Mouse (Mus musculus): ENCODE measurements around the gene Ssbp3. TPM values are rescaled to one million over a fixed set of nuclear protein-coding genes. Genes with fewer than 3 reads are reported as not detected.

Ssbp3 gene
- polyA plus RNA-seq, 1 experiment from 2014 or later = 31.5 TPM

- no peak overlapping the region for H3K4me3 ChIP-seq (ENCODE audit: low read depth, low read length)
- peaks cover 6% of the 10 kb centered on the region for H3K36me3 ChIP-seq (ENCODE audit: control insufficient read depth, insufficient read depth)
- H3K27ac ChIP-seq (ENCODE audit: low read length) = no peak overlapping the region
- no peak for ATAC-seq (ENCODE audit: low read depth)
- no peak overlapping the region for H3K4me2 ChIP-seq (ENCODE audit: low read depth, low read length)
- no peaks in the 10 kb centered on the region for H3K4me1 ChIP-seq (ENCODE audit: control insufficient read depth, low read depth, low read length)
- H3K9me3 ChIP-seq (replicated peaks; ENCODE audit: control insufficient read depth, low read length) = no peaks in the 10 kb centered on the region
- no peaks in the 10 kb centered on the region for H3K27me3 ChIP-seq (ENCODE audit: control insufficient read depth, insufficient read depth, low read depth, low read length)
- no peak overlapping the region for H3K9ac ChIP-seq (ENCODE audit: low read depth, low read length)
- WGBS (ENCODE audit: insufficient replicate concordance) = 49% methylated on average over 6 of the region's 6 CpGs
Measured at GRCm38 (mm10) chr4:107058781-107059180, 148.3 kb downstream of the Ssbp3 start.

GRCm38 (mm10) chr4:107061560-107061959 lies 151.1 kb downstream of the Ssbp3 start:
- H3K36me3 ChIP-seq (ENCODE audit: control insufficient read depth, insufficient read depth) = peaks cover 6% of the 10 kb centered on the region
- no peak overlapping the region for H3K9ac ChIP-seq (ENCODE audit: low read depth, low read length)
- H3K4me3 ChIP-seq (ENCODE audit: low read depth, low read length) = no peak overlapping the region
- no peak overlapping the region for H3K27ac ChIP-seq (ENCODE audit: low read length)
- H3K9me3 ChIP-seq (replicated peaks; ENCODE audit: control insufficient read depth, low read length) = no peaks in the 10 kb centered on the region
- H3K4me2 ChIP-seq (ENCODE audit: low read depth, low read length) = no peak overlapping the region
- peaks cover 9% of the 10 kb centered on the region for H3K4me1 ChIP-seq (ENCODE audit: control insufficient read depth, low read depth, low read length)
- 68% methylated on average over 4 of the region's 4 CpGs for WGBS (ENCODE audit: insufficient replicate concordance)
- no peaks in the 10 kb centered on the region for H3K27me3 ChIP-seq (ENCODE audit: control insufficient read depth, insufficient read depth, low read depth, low read length)
- ATAC-seq (ENCODE audit: low read depth) = no peak

DNA sequence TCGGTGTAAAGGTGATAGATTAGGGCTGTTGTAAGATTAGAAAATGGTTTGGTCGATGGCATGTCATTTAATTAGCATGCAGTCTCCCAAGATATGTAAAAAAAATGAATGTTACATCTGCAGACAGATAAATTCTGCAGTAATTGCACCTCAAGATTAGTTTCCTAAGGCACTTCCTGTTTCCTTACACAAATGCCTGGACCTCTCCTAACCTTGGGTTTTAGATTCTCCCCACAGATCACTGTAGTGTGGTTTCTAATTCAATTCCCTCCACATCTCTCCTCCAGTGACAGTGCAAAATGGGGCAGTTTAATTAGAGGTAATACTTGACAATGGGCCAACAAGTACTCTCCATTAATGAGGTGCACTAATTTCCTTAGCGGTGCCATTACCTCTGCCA lies 152.7 kb downstream of the Ssbp3 start:
- H3K4me1 ChIP-seq (ENCODE audit: control insufficient read depth, low read depth, low read length) = peaks cover 18% of the 10 kb centered on the region
- no peak overlapping the region for H3K4me3 ChIP-seq (ENCODE audit: low read depth, low read length)
- H3K9me3 ChIP-seq (replicated peaks; ENCODE audit: control insufficient read depth, low read length) = no peaks in the 10 kb centered on the region
- H3K27ac ChIP-seq (ENCODE audit: low read length) = no peak overlapping the region
- no peak for ATAC-seq (ENCODE audit: low read depth)
- H3K36me3 ChIP-seq (ENCODE audit: control insufficient read depth, insufficient read depth) = peaks cover 6% of the 10 kb centered on the region
- H3K4me2 ChIP-seq (ENCODE audit: low read depth, low read length) = no peak overlapping the region
- WGBS (ENCODE audit: insufficient replicate concordance) = 70% methylated on average over 3 of the region's 3 CpGs
- H3K9ac ChIP-seq (ENCODE audit: low read depth, low read length) = no peak overlapping the region
- no peaks in the 10 kb centered on the region for H3K27me3 ChIP-seq (ENCODE audit: control insufficient read depth, insufficient read depth, low read depth, low read length)

GRCm38 (mm10) chr4:107064394-107065098 lies 154.0 kb downstream of the Ssbp3 start:
- H3K4me2 ChIP-seq (ENCODE audit: low read depth, low read length) = no peak overlapping the region
- WGBS (ENCODE audit: insufficient replicate concordance) = 57% methylated on average over 5 of the region's 5 CpGs
- peaks cover 18% of the 10 kb centered on the region for H3K4me1 ChIP-seq (ENCODE audit: control insufficient read depth, low read depth, low read length)
- no peak overlapping the region for H3K4me3 ChIP-seq (ENCODE audit: low read depth, low read length)
- no peaks in the 10 kb centered on the region for H3K27me3 ChIP-seq (ENCODE audit: control insufficient read depth, insufficient read depth, low read depth, low read length)
- H3K9me3 ChIP-seq (replicated peaks; ENCODE audit: control insufficient read depth, low read length) = no peaks in the 10 kb centered on the region
- no peak for ATAC-seq (ENCODE audit: low read depth)
- H3K9ac ChIP-seq (ENCODE audit: low read depth, low read length) = no peak overlapping the region
- no peak overlapping the region for H3K27ac ChIP-seq (ENCODE audit: low read length)
- peaks cover 6% of the 10 kb centered on the region for H3K36me3 ChIP-seq (ENCODE audit: control insufficient read depth, insufficient read depth)

DNA sequence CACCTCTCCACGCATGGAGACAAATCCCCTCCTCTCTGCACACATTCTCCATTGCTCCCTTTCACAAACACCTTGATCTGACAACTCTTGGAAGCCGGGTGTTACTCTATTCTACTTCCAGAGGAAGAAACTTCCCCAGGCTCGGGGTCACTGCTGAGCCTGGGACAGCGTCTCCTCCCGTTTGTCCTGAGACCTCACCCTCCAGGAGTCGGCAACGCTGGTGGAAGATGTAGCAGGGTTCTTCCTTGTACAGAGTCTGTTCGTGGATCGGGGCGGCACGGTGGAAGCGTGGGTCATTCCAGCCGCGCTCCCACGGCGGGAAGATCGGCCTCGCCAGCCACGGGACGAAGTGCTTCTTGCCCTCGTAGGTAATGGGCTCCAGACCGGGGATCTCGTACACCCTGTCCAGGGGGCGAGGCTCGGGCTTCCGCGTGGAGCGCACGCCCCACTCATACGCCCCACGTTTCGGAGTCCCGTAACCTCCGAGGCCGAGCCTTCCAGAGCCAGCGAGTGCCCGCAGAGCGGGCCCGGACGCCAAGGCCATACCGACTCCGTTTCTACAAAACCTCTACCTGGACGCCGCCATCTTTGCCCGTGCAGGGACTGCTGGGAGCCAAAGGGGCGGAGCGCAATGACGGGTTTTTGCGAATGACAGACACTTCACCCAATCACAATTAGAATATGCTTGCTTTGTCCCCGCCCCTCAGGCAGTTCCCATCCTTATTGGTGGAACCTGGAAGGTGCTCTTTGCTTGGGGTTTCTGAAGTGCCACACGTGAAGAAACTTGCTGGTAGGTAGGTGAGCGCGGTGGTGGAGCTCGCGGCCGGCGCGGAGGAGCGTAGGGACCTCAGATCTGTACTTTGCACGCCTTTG lies 156.0 kb downstream of the Ssbp3 start, which contains the start of the genes Mrpl37 and Cyb5rl:
Gene Mrpl37, minus strand, starts transcription at position 617 of the 873 bp plus-strand sequence.
Gene Cyb5rl, plus strand, starts transcription at position 737 of the 873 bp plus-strand sequence.
- Histone ChIP-seq H3K27ac (ENCODE audit: low read length) (peak within 1 kb of the TSS; percentile 9; the same call in 1 of the 2 replicates), H3K4me1 (ENCODE audit: control insufficient read depth, low read depth, low read length) (peaks cover 18% of the 10 kb centered on the region), H3K36me3 (ENCODE audit: control insufficient read depth, insufficient read depth) (peaks cover 4% of the 10 kb centered on the region; the same call in 1 of the 2 replicates), H3K4me3 (ENCODE audit: low read depth, low read length) (peak within 1 kb of the TSS; percentile 88), H3K9ac (ENCODE audit: low read depth, low read length) (peak within 1 kb of the TSS; percentile 83), H3K9me3 (replicated peaks; ENCODE audit: control insufficient read depth, low read length) (no peaks in the 10 kb centered on the region), H3K4me2 (ENCODE audit: low read depth, low read length) (peak within 1 kb of the TSS; percentile 86), H3K27me3 (ENCODE audit: control insufficient read depth, insufficient read depth, low read depth, low read length) (no peaks in the 10 kb centered on the region)
- peak; percentile 98 for ATAC-seq (ENCODE audit: low read depth)
- under 1% methylated on average over 60 of the region's 60 CpGs for WGBS (ENCODE audit: insufficient replicate concordance)

- peak overlapping the region; percentile 68 for H3K9ac ChIP-seq (ENCODE audit: low read depth, low read length)
- 3% methylated on average over 33 of the region's 33 CpGs for WGBS (ENCODE audit: insufficient replicate concordance)
- no peaks in the 10 kb centered on the region for H3K9me3 ChIP-seq (replicated peaks; ENCODE audit: control insufficient read depth, low read length)
- ATAC-seq (ENCODE audit: low read depth) = peak; percentile 7
- H3K4me2 ChIP-seq (ENCODE audit: low read depth, low read length) = peak overlapping the region; percentile 86
- H3K27me3 ChIP-seq (ENCODE audit: control insufficient read depth, insufficient read depth, low read depth, low read length) = no peaks in the 10 kb centered on the region
- H3K27ac ChIP-seq (ENCODE audit: low read length) = no peak overlapping the region
- peaks cover 4% of the 10 kb centered on the region; the same call in 1 of the 2 replicates for H3K36me3 ChIP-seq (ENCODE audit: control insufficient read depth, insufficient read depth)
- H3K4me3 ChIP-seq (ENCODE audit: low read depth, low read length) = peak overlapping the region; percentile 88
- H3K4me1 ChIP-seq (ENCODE audit: control insufficient read depth, low read depth, low read length) = peaks cover 18% of the 10 kb centered on the region
Measured at GRCm38 (mm10) chr4:107067151-107067840, 156.8 kb downstream of the Ssbp3 start.

DNA sequence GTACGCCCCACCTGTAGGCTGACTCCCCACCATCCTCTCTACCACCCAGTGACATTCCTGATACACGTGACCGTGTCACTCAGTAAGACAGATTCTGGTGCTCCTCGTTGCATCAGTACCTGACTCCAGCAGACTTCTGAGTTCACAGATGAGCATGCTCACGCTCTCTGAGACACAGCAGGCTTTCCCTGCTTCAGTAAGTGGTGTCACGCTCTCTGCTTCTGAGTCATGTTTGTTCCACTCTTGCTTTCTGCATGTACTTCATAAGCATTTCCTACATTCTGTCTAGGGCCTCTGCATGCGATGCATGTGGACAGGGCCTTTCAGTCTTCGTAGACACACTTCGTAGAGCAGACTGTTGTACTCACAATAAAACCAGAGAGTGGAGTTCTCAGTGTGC lies 161.8 kb downstream of the Ssbp3 start:
- 71% methylated on average over 9 of the region's 9 CpGs for WGBS (ENCODE audit: insufficient replicate concordance)
- no peak for ATAC-seq (ENCODE audit: low read depth)
- H3K27ac ChIP-seq (ENCODE audit: low read length) = no peak overlapping the region

DNA sequence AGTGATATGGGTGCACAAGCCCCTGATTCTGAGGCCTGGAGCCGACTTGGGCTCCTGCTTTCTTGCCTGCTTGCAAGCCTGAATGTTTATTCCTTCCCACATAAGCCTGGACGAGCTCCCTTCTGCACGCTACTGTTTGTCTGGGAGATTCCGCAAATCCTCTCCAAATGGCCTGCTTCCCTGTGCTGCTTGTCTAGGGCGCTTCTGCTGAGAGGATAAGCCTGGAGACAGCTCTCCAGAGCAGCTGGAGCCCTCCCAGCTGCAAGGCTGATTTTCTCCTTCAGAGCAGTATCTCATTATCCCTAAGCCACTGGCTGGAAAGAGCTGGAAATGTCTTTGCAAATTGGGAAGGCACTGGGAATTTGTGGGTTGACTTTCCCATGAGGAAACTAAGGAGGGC lies 165.0 kb downstream of the Ssbp3 start:
- no peaks in the 10 kb centered on the region for H3K9me3 ChIP-seq (replicated peaks; ENCODE audit: control insufficient read depth, low read length)
- no peaks in the 10 kb centered on the region for H3K27me3 ChIP-seq (ENCODE audit: control insufficient read depth, insufficient read depth, low read depth, low read length)
- 68% methylated on average over 5 of the region's 5 CpGs for WGBS (ENCODE audit: insufficient replicate concordance)
- H3K4me2 ChIP-seq (ENCODE audit: low read depth, low read length) = no peak overlapping the region
- H3K27ac ChIP-seq (ENCODE audit: low read length) = no peak overlapping the region
- no peaks in the 10 kb centered on the region for H3K36me3 ChIP-seq (ENCODE audit: control insufficient read depth, insufficient read depth)
- no peak overlapping the region for H3K9ac ChIP-seq (ENCODE audit: low read depth, low read length)
- no peak for ATAC-seq (ENCODE audit: low read depth)
- no peak overlapping the region for H3K4me3 ChIP-seq (ENCODE audit: low read depth, low read length)
- H3K4me1 ChIP-seq (ENCODE audit: control insufficient read depth, low read depth, low read length) = no peaks in the 10 kb centered on the region

More for the DNA sequence above, 161.8 kb downstream of the Ssbp3 start:
- Histone ChIP-seq H3K4me3 (ENCODE audit: low read depth, low read length) (no peak overlapping the region), H3K4me2 (ENCODE audit: low read depth, low read length) (no peak overlapping the region), H3K9ac (ENCODE audit: low read depth, low read length) (no peak overlapping the region), H3K27me3 (ENCODE audit: control insufficient read depth, insufficient read depth, low read depth, low read length) (no peaks in the 10 kb centered on the region), H3K36me3 (ENCODE audit: control insufficient read depth, insufficient read depth) (no peaks in the 10 kb centered on the region), H3K9me3 (replicated peaks; ENCODE audit: control insufficient read depth, low read length) (no peaks in the 10 kb centered on the region), H3K4me1 (ENCODE audit: control insufficient read depth, low read depth, low read length) (peaks cover 6% of the 10 kb centered on the region)

Measured in liver, embryonic 16.5 days (tissue).